Mouse (Mus musculus) kidney, postnatal 10 days (tissue): ENCODE results near the gene 4921517D22Rik.
"Not testable (repeated sequence)": the region's sequence is repeated elsewhere in the genome, so short reads cannot be mapped to it uniquely, and the experiment has no call there.

Experiments used
- DNase-seq: peaks from one replicate; pipeline ENCODE4 v3.0.0; 2021; ENCODE audit warnings: mixed read lengths

The 4921517D22Rik gene

DNA sequence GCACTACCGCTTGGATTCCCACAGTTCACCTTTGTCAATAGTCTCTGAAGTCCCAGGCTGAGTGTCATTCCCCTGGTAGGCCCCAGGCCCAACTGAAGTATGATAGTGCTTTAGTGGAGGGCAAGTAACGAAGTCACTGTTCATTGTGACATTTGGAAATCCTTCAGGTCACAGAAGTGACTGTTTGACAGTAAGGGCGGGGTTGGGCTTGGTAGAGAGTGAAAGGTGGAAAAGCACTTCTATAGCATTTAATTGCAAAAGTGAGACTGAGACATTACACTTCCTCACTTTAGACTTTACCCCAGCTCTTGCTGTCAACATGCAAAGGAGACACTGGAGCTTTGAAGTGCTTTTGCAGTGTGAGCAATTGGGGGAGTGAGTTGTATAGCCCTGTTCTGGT, at the start of gene 4921517D22Rik:
4921517D22Rik (minus strand) TSS at position 101 of the 400 bp plus-strand sequence.
- no peak for DNase-seq

DNA sequence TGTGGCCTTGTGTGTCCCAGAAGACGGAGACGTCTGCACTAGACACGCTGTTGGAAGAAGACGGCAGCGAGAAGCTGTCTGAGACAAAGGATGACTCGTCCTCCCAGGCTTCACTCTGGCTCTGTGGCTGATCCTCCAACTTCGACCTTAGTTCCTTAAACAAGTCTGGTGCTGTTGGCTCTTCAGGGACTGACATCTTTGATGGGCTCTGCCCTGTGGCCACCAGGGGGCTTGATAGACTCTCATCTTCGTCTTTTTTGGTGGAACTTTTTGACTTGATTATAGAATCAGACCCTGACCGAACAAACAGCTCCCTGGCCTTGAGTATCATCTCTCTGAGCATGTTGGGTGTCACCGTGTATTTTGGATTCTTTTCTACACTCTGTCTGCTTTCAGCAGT, 47.8 kb upstream of the 4921517D22Rik start:
- peak; percentile 59 for DNase-seq

DNA sequence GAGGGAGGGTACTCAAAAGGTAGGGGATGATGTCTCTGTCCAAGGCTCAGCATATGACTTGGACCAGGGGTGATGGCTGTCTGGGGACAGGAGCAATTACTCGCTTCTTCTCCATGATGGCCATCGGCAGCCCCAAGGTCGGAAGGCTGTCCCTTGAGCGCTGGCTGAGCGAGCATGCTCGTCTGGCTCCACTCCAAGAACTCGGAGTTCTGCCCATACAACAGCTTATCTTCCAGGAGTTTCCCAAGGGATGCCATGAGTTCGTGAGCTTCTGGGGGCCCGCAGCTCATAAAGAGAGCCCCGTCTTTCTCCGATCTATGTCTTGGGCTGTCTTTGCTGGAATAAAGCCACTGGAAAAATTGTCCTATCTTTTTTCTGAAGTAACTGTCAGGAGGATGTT, 47.2 kb upstream of the 4921517D22Rik start:
- peak; percentile 27 for DNase-seq

DNA sequence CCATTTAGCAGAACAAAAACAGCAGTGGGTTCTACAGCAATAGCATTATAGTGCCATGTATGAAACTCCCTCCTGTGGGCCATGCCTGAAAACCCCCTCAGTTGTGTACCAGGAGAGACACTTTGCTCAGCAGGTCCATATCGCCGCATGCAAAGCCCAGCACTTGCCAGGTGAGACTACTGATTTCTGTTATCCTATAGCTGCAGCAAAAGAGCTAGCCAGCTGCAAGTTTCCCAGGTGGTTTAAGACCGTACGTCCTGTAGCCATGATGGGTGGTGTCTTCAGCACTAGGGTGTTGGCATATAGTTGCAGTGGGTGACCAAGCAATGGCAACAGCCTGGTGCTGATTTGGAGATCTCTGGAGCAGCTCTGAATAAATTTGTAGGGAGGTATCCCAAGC, 45.5 kb upstream of the 4921517D22Rik start:
- no peak for DNase-seq

DNA sequence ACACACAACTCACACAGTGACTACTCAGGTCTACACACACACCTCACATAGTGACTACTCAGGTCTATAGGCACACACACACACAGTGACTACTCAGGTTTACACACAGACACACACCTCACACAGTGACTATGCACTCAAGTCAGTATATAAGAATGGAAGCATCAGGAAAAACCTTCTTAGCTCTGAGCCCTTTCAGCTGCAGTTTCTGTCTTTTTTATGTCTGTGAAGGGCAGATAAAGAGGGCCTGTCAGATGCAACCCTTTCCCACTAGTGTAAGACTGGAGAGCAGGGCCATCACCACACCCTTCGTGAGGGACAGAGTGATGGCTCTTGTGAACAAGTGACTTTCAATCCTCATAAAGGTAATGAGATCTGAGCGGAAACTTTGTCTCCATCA, 44.5 kb upstream of the 4921517D22Rik start:
- DNase-seq, result no peak

DNA sequence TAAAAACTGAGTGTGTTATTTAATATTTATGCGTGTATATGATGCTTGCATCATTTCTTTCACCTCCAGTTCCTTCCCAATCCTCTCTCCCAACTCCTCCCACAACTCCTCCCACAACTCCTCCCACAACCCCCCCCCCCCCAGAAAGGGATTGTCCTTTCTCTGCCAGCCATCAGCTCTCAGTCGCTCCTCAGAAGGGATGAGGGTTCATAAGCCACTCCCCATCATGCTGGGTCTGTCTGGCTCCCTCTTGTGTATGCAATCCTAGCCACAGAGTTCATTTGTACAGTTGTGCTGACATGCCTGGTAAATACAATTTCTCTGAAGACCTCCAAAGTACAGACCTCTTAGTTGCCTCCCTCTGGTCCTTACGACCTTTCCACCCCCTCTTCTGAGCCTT, 41.3 kb upstream of the 4921517D22Rik start:
- DNase-seq, result no peak

DNA sequence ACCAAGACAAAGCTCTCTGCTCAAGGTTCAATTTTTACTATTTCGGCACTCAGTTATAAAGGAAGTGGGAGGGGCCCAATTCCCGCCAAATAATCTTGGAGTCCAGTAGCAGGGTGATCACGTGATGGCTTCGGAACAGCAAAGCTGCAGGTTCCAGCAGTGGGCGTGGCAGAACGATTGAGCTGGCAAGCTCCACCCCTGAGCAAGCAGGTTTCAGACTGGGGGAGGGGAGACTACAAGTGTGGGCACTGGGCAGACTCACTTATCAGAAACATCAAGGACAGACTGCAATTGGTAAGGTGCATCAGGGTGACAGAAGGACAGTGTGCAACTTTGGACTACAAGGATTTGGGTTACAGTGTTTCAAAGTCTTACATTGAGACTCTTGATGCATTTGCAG, 40.4 kb upstream of the 4921517D22Rik start:
- not testable (repeated sequence) for DNase-seq

DNA sequence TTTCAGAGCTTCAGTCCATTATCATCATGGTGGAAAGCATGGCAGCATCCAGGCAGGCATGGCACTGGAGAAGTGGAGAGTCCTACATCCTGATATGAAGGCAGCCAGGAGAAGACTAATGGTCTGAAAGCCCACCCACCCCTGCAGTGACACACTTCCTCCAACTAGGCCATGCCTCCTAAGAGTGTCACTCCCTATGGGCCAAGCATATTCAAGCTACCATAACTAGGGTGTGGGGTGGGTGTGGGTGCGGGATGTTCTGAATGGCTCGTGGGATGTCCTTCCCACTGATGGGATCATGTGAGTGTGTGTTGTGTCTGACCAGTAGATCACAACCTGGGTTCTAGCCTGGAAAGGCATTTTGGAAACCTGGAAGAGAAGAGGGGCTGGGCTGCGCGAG, 40.0 kb upstream of the 4921517D22Rik start:
- no peak for DNase-seq

DNA sequence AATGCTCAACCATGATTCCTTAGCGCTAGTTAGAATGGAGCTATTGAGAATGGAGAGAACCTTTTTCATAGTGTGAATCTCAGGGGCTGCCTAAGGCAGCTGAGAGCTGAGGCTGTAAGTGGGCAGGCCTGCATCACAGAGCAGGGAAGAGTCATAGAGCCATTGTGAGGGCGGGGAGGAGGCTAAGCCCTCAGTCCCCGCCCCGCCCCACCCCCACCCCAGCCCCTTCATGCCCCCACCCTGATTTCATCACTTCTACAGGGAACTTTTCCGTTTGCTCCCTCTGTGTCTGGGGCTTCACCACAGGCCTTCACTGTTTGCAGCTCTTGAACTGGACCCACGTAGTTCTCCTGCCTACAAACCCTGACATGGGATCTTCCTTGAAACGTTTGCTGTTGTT, 37.7 kb upstream of the 4921517D22Rik start, which contains the start of gene Spata31d1d:
Spata31d1d (minus strand) TSS at position 101 of the 400 bp plus-strand sequence.
- no peak for DNase-seq

DNA sequence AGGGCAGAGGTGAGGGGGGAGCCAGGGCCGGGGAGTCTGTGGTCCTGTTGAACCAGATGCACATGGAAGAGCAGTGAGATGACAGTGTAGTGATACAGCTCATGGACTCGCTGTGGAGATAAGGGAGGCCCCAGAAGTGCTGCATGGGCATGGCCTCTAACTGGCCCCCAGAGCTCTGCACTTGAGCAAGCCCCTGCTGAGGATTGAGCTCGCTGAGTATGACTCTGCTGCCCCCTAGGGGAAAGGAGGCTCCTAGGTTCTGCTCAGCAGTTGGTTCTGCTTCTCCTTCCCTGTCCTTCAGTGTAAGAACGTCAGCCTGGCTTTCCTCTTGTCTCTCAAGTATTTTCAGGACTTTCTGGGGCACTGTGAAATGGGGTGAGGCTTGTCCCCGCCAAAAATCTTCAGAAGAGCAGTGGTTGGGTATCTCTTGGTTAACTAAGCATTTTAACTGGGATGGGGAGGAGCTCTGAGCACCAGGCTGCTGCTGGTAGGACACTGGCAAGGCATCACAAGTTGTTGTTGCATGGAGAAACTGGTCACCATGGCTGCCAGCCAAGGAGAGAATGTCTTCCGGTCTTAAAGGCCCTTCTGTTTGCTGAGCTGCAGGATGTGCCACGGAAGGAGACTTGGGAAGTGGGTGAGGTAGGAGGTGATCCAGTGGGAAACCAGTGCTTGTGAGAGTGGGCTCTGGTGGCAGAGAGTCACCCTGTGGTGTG, 34.6 kb upstream of the 4921517D22Rik start:
- DNase-seq, result peak; percentile 91

DNA sequence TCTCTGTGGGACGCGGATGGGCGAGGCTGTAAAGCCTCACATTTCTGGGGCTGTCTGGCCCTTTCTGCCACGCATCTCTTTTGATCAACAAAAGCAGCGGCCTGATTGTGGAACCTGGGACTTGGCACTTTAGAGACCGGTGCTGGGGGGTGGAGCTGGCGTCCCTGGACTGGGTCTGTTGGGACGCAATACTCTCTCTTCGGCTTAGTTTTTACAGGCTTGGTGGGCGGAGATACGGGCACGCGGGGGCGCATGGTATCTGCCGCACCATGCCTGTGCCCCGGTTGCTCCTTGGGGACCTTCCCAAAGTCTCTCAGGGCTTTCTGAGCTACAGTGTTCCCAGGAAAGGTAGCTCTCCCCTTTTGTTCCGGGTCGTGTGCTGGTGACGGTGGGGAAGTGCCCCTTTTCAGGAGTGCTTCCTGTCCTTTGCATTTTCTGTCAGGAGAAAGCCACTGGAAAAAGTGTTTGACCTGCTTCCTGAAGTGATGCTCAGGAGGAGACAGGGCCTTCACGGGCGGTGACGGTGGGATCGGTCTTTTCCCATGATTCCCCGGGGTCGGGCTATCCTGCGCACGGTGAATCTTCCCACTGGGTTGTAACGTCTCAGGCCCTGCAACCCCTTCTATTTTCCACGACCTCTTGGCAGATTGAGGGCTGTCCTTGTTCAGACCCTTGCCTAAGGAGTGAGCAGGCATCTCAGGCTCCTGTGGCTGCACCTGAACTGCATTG, 32.4 kb upstream of the 4921517D22Rik start:
- no peak for DNase-seq

DNA sequence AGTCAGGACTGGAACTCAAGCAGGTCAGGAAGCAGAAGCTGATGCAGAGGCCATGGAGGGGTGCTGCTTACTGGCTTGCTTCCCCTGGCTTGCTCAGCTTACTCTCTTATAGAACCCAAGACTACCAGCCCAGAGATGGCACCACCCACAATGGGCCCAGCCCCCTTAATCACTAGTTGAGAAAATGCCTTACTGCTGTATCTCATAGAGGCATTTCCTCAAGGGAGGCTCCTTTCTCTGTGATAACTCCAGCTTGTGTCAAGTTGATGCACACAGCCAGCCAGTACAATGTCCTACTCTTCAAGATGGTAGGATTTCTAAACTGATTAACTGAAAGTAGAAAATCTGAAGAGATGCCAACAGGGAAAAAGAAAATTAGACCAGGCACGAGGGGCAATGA, 28.2 kb upstream of the 4921517D22Rik start:
- not testable (repeated sequence) for DNase-seq

DNA sequence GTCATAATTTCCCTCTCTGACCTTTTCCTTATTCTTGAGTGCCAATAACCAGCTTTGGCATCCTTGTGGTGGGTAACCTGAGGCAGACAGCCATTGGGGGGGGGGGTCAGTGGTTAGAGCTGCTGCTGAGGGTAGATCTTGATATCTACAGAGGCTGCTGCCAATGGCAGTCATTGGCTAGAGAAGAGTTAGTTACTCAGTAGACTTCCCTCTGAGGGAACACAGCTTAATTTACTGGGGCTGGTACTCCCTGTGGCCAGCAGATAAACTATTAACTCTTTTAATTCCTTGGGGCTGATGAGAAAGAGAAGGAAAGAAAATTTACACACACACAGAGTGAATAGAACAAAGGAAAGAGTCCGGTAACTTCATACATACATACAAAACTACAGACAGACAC, 25.6 kb upstream of the 4921517D22Rik start:
- no peak for DNase-seq

DNA sequence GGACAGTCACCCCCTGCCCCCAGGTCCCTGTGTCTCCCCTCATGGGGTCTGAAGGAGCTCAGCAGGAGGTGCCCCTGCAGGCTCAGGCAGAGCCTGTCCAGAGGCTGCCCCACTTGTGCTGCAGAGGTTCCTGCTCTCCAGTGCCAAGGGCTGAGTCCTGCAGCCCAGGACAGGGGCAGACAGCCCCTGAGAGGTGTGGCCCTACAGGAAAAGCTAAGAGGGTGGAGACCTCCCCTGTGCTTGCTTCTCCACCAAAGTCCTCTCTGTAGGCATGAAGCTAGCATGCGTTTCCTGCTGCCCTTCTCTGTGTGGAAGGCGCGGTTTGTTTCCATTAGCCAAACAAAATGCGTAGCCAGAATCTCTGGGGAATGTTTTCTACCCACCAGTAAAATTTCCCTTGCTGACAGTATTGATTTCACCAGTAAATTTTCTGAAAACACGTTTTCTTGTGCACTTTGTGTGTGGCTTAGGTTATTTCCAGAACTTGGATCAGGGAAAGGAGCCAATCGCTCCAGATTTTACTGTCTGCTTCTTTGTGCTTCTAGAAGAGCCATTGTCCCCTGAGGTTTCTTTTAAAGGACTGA, 25.0 kb upstream of the 4921517D22Rik start:
- DNase-seq, result peak; percentile 27

DNA sequence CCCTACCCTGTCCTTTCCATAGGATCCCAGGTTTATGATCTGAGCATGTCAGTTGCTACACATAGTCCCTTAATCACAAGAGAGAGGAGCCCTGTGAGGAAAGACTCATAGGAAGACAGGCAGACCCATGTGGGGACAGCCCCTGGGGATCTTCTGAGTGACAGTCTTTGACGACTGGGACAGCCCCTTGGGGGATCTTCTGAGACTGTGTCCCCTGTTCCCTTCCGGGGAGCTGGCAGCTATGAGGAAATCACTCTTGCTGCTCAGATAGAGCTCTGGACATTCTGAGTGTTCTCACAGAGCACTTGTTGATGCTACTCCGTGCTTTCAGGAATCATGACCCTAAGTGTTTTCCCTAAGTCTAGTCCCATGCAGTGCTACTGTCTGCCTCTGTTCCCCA, 19.8 kb upstream of the 4921517D22Rik start:
- DNase-seq, result no peak

DNA sequence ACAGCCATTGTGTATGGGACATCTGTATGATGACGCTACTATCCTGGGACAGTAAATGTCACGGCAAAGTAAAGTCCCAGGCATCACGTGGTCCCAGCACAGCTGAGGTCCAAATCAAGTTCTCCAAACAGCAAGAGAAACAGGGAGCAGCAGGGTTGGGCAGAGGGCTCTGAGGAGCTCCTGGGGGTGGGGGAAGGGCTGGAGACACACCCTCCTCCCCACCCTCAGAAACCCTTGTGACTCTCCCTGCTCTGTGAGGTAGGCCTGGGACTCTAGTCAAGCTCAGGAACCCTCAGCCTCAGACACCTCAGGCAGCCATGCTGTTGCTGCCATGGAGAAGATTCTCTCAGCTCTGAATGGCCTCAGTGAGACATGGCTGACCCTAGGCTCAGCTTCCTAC, 18.1 kb upstream of the 4921517D22Rik start, which contains the start of gene Spata31d1b:
Spata31d1b (plus strand) TSS at position 301 of the 400 bp plus-strand sequence.
- DNase-seq, result not testable (repeated sequence)

DNA sequence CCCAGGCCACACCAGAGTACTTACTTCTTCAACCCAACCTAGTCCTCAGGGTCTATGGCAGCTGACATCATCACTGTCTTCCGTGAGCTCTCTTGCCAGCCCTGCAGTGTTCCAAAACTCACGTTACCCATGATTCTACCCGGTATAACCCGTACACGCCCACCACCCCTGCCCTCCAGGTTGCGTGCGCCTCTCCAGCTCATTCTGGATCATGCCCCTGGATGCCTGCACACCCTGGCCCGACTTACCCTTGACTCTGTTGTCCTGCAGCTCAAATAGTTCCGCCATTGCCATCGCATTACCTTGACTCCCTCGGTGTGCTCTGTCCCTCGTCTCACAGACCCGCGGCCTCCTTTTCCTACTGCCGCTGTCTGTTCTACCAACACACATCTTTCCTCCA, 16.3 kb upstream of the 4921517D22Rik start, which contains the start of gene Spata31d1a:
Spata31d1a (minus strand) TSS at position 101 of the 400 bp plus-strand sequence.
- DNase-seq, result no peak

DNA sequence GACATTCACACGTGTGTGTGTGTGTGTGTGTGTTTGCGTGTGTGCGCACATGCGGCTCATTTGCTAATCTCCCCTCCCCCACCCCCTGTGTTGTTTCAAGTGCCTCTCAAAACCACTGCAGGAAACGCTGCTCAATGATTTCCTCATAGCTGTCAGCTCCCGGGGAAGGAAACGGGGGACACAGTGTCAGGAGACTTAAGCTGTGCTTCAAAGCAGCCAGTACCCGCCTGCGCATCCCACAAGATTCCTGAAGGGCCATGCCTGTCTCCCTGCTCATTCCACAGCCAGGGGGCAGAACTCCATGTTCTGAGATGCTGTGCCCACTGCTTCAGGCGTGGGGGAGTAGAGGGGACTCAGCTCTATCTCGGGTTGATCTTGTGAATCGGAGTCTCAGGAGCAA, 10.7 kb upstream of the 4921517D22Rik start:
- peak; percentile 70 for DNase-seq

DNA sequence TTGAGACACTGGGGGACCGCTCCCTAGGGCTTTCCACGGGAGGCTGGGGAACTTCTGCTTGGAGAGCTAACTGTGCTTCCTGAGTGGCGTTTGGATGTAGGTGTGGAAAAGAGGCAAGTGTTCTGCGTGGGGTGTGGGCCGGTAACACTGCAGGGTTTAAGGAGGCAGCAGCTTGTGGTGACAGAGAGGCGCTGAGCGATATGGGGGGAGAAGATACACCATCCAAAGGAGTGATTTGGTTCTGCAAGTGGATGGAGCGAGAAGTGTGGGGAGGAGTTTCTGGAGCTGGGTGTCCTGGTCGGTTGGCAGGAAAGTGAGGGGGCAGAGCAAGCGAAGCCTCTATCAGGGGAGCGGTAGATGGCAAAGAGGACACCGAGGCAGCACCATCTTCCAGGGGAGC, 9.6 kb upstream of the 4921517D22Rik start:
- no peak for DNase-seq

DNA sequence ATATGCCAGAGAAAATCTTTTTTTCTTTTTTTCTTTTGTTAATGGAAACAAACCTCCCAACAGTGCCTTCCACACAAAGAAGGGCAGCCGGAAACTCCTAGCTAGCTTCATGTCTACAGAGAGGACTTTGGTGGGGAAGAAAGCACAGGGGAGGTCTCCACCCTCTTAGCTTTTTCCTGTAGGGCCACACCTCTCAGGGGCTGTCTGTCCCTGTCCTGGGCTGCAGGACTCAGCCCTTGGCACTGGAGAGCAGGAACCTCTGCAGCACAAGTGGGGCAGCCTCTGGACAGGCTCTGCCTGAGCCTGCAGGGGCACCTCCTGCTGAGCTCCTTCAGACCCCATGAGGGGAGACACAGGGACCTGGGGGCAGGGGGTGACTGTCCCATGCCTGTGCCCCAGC, 6.2 kb upstream of the 4921517D22Rik start:
- not testable (repeated sequence) for DNase-seq

DNA sequence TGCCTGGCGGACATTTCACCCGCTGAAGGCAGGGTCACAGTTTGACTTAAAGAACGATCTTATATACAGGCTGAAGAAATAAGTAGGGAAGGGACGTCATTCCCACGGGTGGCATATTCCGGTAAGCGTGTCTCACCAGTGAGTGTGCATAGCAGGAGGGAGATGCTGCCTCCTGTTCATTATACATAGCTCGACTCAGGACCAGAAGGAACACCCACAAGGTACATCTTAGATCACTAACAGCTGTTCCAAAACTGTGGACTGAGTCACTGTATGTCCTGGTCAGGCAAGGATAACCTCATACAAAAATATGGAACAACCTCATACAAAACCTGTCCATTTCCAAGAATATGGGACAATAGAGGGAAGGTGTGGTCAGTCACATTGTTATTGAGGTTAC, 5.2 kb upstream of the 4921517D22Rik start:
- DNase-seq, result no peak

DNA sequence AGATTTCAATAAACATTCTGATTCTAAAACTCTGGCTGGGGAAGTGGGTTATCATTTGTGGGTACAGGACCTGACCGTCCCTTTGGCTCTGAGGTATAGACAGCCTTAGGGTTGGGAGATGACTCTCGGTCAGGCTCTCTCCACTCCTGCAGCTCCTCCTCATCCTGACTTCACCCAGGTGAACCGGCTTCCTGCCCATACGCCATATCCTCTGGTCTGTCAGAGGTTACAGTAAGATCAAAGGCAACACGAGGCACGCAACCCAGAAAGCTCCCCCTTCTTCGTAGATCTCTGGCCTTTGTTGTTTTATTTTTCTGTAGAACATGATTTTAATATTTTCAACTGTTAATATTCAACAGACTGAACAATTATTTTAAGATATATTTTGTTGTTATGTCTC, 1.9 kb upstream of the 4921517D22Rik start:
- no peak for DNase-seq

DNA sequence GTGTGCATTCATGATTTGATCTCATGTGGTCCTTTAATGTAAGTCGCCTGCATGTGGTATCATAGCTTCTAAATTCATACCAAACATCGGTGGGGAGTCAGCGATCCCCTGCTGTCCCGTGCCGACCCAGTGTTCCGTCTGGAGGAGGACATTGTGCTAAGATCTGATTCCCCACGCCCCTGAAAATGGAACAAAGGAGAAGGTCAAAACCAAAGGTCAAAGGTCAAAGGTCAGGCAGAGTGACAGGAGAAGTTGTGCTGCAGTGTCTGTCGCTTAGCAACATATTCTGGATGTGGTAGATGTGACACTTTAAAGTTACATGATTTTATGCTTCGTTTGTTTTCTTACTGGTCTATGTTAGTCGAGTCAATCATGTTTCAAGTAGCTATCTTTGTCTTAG, 2.4 kb downstream of the 4921517D22Rik start:
- no peak for DNase-seq

DNA sequence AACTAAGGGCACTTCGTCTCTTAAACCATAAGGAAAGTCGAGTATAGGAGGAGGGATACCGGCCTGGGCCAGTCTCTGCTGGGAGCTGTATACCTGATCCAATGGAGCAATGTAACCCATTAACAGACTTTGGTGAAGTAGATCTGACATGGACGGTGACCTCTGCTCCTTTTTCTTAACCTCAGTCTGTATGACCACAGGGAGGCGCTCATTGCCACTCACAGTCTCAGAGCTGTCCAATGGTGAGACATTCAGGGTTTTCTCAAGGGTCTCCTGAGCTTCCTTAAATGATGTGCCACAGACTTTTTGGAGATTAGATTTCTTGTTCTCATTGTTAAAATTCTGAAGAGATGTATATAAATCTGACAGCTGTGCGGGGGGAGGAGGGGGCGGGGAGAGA, 3.3 kb downstream of the 4921517D22Rik start:
- DNase-seq, result no peak
